Mouse (Mus musculus): ENCODE data around the gene Tesc.

Gene Tesc

DNA sequence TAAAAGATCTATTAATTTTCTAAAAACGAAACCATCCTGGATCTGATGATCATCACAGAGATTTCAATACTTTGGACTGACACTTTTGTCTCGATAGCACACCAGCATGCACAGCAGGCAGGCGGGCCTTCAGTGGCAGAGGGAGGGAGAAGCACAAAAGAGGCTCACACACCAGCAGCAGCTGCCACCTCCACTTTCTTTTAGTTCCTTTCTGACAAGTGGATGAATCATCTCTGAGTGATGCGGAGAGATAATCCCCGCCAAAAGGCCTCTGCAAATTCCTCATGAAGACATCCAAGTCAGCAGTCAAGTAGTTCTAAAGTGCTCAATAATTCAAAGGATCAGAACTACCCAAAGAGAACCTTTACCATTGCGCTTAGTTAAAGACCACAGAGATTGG lies 51.8 kb downstream of the Tesc start:
- DNase-seq, result peak; percentile 45

DNA sequence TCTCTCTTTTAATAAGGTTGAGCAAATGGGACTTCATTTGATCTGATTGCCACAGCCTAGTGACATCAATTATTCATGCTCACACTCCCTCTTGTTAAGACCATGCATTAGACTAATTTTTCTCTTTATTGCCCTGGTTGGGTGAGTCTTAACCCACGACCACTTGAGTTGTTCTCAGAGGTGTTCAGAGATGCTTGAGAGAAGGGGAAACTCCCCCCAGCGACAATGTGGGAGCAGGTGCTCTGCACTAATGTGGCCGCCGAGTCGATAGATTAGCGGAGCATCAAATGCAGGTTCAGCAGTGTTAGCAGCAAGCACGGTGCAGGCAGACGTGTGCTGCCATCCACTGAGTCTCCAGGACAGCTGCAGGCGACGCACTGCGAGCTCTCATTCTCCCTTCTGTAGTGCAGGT lies 52.3 kb downstream of the Tesc start:
- DNase-seq, result peak; percentile 57

DNA sequence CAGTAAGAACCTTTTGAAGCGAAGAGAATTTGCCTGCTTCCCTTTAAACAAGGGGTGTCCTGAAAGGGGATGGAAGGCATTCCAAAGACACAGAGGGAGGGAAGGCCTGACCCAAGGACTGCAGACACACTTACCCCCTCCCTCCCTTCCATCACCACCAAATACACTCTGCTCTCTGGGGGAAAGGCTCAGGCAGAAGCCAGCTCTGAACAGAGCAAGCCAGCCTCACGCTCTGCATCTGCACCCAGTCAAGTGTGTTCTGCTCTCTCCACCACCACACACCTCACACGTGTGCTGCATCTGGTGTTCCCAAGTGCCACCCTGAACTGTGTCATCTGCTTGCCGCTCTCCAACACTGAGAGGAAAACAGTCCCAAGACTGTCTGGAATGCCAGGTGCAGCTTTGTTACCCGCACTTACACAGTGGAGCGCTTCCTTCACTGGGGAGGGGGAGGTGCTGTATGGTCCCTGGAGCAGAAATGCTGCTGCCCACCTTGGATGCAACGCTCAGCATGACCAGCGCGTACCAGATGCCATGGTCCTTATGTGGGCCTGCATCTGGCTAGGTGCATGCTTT lies 53.9 kb downstream of the Tesc start:
- DNase-seq, result no peak

GRCm38 (mm10) chr5:118081996-118082395 lies 54.5 kb downstream of the Tesc start:
- DNase-seq, result no peak

GRCm38 (mm10) chr5:118083060-118083638 lies 55.6 kb downstream of the Tesc start:
- no peak for DNase-seq

DNA sequence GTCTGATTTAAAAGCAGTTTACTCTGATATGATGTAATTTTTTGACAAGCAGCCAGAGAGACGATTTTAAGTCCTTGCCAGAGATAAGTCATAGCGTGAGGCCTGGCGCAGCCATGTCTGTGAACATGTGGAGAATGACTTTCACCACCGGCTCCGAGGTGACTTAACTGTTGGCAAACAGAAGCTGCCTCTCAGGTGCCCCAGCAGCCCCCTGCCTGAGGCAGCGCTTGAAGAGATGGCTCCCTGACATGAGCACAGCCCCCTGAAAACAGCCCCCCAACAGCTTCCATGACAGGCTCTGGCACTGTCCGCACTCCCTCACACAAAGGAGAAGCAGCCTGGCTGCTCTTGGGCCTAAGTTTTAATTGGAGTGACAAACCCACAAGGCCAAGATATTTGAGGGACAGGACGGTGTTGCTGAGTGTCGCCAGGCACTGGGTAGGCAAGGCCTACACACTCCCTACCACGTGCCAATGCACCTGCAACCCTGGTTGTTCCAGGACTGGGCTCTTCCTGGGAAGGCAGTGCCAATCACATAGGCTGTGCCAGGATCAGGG lies 56.7 kb downstream of the Tesc start:
- DNase-seq, result no peak

DNA sequence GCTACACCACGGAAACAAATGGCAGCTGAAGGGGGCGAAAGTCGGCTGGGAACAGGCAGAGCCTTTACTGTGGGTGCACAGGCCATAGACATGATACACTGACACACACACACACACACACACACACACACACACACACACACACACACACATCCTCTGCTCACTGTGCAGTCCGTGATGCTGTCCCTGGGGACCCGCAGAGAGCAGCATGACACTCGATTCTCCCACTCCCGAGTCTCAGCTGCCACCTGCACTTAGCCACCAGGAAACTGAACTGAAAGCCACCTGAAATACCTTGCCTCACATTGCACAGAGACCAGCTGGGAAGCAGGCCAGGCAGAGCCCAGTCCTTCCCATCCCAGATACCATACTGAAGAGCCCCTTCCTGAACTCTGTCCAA lies 57.8 kb downstream of the Tesc start:
- DNase-seq, result no peak

DNA sequence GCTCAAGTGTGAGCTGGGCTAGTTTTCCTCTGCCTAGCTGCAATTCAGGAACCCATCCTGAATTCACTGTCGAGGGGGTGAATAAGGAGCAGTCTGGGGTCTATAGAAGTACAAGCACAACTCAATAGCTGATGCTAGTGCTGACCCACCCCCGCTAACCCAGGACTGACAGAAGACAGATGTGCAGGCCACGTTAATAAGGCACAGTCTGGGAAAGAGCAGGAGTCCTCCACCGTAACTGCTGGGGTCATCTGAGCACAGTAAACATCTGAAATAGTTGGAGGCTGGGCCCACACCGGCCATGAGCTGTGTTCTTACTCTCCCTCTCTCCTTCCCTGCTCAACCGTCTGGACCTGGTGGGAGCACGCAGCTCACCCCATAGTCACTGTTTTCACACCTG lies 59.4 kb downstream of the Tesc start:
- no peak for DNase-seq

- DNase-seq, result peak; percentile 90
Measured at GRCm38 (mm10) chr5:118089102-118089501, 61.6 kb downstream of the Tesc start.

DNA sequence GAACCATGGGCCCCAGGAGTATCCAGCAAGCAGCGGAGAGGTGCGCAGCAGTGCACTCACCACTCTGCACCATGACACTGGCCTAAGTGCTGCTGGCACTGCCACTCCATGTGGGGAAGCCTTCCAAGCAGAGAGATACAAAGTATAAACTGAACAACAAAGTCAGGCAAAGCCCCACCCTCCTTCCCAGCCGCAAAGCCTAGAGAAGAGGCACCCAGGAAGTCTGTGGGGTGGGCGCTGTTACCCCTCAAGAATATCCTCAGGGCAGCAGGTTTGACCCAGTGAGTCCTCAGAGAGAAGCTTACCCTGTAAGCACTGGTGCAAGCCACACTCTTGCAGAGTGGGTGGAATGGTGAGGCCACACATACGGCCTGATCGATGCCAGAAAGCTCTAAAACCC lies 62.6 kb downstream of the Tesc start:
- no peak for DNase-seq

DNA sequence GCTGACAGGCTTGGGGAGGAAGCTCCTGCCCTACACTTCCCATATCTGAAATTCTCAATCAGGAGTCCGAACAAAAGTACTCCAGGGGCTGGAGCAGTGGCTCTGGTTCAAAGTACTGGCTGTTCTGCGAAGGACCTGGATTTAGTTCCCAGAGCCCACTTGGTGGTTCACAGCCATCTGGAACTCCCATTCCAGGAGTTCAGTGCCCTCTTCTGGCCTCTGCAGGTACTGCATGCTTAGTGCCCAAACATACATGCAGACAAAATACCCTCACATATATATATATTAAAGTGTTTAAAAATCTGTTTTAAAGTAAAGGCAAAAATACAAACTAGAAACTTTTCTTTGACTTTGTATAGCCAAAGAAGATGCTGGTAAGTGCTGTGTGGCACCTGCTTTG lies 63.3 kb downstream of the Tesc start:
- no peak for DNase-seq

GRCm38 (mm10) chr5:118093321-118094035 lies 65.9 kb downstream of the Tesc start:
- no peak for DNase-seq

DNA sequence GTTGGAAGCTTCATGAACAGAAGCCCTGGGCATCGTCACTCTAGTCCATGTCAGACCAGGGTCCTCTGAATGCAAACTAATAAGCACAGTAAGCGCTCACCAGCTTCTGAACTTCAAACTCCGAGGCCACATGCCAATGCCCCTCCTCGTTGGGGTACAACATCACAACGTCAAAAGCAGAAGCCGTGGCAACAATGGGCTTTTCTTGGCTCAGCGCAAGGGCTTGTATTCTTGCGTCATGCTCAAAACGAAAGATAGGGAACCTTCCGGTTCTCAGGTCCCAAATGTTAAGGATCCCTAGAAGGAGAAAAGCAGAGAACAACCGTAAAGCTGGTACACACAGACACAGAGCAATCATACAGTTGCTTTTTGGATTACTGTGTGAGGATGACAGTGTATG lies 67.9 kb downstream of the Tesc start:
- DNase-seq, result no peak

GRCm38 (mm10) chr5:118095849-118096248 lies 68.3 kb downstream of the Tesc start:
- no peak for DNase-seq

- no peak for DNase-seq
Measured at GRCm38 (mm10) chr5:118096317-118096716, 68.8 kb downstream of the Tesc start.

GRCm38 (mm10) chr5:118099069-118099869 lies 71.7 kb downstream of the Tesc start:
- peak; percentile 22 for DNase-seq

DNA sequence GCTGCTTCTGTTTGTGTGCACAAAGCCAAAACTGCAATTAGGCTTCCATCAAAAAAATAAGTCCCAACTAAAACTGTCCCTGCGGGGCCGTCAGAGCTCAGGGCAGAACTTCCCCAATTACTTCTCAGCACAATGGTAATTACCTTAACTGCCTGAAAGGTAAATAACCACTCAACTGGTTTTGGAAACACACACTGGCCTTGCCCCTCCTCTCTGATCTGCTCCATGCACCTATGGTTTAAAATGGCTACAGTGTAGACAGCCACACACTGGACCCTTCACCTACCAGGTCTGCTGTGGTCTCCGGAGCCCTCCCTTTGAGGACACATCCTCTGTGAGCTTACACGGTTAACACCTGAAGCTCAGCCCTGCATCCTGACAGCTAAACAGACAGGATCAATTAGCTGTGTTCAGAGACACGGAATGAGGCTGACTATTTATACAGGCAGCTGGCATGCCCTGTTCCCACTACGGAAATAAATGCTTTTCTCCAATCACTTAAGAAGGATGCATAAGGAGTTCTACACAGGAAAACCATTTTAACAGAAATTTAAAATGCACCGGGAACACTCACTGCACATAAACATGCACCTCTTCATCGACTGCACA lies 72.4 kb downstream of the Tesc start:
- DNase-seq, result no peak

- peak; percentile 32 for DNase-seq
Measured at GRCm38 (mm10) chr5:118105536-118105935, 78.0 kb downstream of the Tesc start.

GRCm38 (mm10) chr5:118106667-118107066 lies 79.1 kb downstream of the Tesc start:
- DNase-seq, result no peak

- peak; percentile 44 for DNase-seq
Measured at GRCm38 (mm10) chr5:118108124-118108793, 80.7 kb downstream of the Tesc start.

DNA sequence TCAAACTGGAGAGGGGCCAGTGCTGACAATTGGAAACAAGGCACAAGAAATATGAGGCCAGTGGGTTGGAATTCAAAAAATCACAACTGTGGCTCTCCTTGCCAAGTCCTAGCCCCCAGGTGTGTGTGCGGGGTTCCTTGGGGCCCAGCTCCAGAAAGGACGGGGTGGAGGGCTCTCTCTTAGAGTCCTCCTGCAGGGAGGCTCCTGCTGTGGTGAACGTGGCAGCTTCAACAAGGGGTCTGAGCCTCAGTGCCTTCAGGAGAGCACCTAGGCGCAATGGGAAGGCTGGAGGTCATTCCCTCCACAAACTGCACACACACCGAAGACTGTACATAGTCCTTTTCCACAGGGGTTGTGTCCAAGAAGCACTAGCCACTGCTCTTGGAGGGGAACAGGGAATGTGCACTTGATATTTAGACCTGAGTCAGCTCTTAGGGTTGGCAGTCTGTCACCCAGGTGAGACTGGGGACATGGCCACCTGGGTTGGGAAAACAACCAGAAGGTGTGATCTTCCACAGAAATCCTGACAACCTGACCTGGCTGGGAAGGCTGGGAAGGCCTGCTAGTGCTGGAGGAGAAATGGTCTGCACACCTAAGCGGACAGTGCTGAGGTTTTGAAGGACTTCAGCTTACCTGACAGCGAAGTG lies 81.4 kb downstream of the Tesc start:
- DNase-seq, result no peak

Measured in retina, postnatal 1 day (tissue).